Mouse (Mus musculus) right cerebral cortex, postnatal 4 days (tissue): ENCODE data around the gene Txndc2.
"Not testable (repeated sequence)": the region's sequence is repeated elsewhere in the genome, so short reads cannot be mapped to it uniquely, and the experiment has no call there.

ENCODE experiments used
- DNase-seq: peaks from one replicate; pipeline ENCODE4 v3.0.0-alpha.2; 2022

Txndc2 gene

DNA sequence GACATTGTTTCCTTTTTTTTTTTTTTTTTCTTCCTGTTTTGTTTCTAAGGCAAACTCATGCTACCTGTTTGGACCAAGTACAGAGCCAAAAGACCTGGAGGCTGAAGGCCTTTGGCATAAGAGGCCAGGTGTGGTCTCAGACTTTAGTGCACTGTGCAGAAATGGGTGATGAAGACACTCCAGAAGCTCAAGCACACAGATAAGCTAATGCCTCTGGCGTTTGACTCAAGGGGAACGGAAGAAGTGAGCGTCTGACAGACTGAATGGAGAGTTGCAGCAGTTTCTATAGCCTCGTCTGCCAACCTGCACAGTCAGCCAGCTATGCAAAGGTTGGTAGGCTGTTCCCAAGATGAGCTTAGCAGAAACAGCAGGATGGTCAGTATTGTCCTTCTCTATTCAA lies 13.6 kb upstream of the Txndc2 start:
- no peak for DNase-seq

DNA sequence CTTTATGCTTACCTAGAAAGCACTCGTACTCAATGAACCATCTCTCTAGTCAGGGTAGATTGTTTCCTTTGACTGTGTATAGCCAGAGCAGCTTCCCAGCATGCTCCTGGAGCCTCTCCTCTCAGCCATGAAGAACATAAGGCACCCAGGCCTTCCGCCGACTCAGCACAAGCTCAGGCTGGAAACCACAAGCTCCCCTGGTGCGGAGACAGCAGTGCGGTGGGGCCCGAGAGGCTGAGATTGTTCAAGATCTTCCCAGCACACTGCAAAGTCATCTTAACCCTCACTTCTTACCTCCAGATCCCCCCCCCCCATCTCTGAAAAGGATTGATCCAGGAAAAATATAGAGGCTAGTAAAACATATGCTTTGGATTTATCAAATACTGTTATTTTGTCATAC lies 8.6 kb upstream of the Txndc2 start:
- DNase-seq: no peak

DNA sequence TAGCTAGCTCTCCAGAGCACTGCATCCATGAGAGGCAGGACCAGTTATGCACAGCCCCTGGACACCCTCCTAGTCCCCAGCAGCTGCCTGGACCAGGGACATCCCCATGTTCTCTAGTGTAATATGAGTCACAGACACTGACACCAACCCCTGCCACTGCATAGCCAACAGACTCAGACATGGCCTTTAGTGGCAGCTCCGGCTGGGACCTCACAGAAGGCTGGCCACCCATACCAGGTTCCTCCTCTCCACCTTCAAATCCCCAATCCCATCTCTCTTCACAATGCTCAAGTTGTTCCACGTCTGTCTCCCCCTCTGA lies 7.2 kb upstream of the Txndc2 start:
- DNase-seq: no peak

DNA sequence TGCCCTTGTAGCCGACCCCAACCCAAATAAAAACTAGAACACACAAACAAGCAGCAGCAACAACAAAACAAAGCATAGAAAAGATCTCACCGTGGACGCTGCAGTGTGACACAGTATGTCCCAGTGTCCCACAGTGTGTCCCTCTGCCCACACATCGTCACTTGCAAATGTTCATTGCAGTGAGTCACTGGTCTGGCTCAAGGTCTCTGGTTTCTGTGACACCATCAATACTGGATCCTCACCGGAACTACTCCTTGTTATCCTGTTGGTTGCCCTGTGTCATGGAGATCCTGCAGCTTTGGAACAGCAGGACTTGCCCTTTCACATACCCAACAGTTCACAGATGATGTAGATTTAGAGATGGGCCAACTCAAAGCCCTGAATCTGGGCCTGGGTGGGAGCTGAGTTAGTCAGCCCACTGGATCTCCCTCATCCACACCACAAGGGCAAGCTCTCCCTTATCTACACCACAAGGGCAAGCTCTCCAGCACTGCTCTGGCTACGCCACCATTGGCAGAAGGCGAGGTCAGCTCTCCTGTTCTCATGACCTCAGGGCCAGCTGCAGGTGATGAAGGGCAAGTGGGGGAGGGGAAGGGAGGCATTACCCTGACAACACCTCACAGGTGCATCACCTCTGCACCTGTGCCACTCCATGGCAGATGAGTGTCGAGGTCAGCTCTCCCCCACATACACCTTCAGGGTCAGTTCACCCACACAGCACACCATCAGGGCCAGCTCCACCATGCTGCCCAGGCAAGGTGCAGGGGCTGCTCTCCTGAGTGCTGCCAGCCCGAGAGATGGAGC lies 6.6 kb upstream of the Txndc2 start:
- DNase-seq: no peak

DNA sequence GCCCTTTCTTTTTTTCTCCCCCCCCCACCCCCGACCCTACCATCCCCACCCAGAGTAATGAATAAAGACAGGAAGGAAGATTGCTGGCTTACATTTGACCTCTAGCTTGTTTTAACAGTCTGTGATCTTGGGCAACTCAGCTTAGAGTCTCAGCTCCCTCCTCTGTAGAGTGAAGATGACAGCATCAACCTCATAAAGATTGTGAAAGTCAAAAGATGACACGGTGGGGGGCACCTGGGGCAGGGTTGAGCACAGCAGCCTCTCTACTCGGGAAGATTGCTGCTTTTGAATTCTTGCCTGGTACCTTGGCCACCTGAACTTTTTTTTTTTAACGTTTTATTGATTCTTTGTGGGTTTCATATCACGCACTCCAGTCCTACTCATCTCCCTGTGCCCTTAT lies 6.0 kb upstream of the Txndc2 start:
- DNase-seq: no peak

DNA sequence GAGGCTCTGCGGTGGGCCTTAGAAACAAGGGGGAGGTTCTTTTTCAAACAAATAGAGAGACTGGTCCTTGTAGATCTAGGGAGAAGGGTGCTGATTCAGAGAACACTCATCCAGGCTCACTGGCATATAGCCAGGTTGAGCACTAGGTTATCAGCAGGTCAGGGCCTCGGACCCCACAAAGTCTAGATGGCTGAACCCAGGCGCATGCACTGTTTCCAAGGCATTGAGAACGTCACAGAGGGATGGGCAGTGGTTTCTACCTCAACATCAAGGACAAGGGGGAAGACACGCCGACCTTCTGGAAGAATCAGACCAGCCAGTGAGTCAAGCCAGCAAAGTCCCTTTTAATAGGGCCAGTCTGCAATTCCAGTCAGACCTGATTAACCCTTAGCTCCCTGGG lies 5.3 kb upstream of the Txndc2 start:
- DNase-seq: no peak

DNA sequence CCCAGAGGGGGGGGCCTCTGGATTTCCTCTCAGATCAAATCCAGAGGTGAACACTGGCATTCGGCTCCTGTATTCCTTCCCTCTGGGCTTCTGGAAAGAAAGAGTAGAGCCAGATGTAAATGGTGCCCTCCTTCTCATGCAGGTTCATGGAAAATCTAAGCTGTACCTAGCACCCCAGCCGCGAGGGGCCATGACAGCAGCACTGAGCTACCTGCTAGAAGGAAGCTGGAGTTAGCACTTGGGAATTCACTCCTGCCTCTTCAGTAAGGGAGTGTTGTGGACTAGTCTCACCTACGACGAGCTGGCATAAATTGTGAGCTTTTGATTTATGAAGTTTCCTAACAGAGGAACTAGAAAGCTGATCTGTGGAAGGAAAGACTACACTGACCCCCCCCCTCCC lies 1.6 kb upstream of the Txndc2 start:
- no peak for DNase-seq

DNA sequence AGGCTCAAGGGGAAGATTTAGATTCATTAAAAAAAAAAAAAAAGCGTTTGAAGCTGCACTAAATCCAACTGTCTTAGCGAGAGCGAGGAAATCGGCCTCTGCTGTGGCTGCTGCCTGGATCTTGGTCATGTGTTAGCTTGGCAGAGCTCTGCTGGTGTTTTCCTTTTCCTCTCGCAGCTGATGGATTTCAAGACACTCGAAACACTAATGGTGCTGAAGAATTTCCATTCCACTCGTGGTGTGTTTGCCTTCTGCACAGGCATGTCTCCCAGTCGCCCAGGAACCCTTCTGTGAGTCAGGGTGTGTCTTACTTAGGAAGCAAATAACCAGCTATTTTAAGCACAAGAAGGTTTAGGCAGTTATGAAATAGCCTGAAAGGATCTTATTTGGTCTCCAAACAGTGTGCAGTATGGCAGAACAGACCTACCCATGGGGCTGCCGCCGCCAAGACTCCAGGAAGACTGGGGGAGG lies 1.1 kb upstream of the Txndc2 start:
- peak; percentile 23 for DNase-seq

DNA sequence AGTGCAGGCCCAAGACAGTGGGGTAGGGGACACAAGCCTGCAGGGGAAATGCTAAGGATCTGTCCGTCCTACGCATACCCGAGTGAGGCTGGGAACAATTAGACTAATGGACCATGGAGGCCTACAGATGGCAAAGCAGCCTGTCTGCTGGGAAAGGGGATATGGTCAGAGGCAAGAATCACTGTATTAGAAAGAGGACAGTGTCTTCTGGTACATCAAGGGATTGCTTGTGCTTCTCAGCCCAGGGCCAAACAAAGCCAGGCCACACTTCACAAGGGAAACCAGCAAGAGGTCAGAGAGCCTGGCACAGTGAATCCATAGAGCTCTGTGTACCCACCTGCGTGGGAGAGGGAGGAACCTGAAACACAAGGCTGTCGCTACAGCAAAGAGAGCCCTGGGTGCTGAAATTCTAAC lies 617 bp upstream of the Txndc2 start:
- DNase-seq: no peak

DNA sequence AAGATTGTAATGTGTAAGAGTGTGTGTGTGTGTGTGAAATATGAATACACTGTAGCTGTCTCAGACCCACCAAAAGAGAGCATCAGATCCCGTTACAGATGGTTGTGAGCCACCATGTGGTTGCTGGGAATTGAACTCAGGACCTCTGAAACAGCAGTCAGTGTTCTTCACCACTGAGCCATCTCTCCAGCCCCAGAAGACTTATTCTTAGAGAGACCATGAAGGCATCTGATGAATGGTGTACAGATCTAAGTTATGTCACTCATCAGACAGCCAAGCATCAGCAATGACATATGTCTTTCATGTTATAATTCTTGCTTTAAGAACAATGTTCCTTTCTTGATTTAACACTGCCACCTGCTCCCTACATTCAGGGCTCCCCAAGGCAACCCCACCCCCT lies 2.8 kb downstream of the Txndc2 start:
- DNase-seq: no peak

DNA sequence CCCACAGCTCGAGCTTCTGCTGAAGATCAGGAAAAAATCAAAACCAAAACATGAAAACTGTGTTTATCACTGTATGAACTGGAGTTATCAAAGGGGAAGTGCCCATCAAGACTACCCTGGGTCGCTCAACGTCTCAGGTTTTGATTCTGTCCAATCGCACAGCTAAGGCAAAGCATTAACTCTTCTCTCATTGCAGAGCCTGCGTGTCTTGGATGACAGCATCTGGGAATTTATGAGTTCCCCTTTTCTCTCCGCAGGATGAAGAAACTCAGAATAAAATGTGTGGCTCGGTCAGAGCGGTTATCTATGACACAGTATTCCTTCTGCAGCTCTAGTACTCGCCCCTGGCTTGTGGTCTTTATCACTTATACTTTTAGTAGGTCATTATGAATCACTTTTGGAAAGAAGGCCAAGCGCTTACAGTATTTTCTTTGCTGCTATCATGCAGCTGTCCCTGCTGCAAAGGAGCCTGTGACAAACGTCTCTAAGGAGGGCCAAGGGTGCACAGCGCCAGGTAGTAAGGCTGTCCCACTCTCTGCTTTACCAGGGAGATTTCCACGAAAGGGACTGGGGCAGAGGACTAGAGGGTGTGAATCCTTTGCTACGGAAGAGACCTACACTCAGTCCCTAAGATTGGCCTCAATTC lies 6.1 kb downstream of the Txndc2 start:
- DNase-seq: no peak

DNA sequence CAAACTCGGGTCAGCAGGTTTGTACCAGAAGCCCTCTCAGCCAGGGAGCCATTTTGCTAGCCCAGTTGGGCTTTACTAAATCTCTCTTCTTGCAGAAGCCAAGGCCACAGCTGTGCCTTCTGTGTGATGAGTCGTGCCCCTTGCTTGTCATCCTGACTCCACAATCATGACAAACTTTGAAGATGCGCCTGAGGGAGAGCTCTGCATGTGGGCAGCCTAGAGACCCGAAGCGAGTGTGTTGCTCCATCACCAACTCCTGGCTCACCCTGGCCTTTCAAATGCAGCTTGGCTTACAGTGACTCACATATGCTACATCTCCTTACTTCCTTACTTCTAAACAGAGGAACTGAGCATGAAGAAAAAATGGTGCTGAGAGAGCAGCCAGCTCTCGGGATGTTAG lies 12.0 kb downstream of the Txndc2 start:
- DNase-seq: no peak

DNA sequence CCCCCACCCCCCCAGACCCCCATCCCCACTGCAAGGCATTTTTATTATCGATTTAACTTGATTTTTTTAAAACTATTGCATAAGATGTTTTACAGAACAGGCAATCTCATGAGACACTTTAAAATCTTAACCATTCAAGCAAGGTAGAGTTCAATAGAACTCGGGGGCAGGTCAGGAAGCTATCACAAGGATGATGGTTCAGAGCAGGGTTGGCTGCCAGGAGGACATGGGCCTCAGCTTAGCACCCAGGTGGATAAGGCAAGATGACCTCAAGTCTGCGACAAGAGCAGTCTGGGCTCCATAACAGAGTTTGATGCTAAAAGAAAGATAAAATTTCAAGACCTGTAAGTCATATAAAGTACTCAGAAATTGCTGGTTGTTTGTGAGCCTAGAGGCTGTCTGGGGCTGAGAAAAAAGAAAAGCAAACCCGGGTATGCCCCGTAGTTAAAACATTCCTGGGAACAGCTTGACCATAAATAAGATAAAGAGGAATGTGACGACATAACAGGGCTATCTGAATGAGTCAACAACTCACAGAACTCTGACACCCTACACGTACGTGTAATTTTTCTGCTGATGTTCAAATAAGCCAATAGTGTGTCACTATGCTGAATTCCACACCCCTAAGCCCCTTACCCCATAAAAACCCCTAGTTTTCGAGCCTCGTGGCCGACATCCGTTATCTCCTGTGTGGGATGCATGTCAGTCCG lies 13.0 kb downstream of the Txndc2 start:
- not testable (repeated sequence) for DNase-seq

DNA sequence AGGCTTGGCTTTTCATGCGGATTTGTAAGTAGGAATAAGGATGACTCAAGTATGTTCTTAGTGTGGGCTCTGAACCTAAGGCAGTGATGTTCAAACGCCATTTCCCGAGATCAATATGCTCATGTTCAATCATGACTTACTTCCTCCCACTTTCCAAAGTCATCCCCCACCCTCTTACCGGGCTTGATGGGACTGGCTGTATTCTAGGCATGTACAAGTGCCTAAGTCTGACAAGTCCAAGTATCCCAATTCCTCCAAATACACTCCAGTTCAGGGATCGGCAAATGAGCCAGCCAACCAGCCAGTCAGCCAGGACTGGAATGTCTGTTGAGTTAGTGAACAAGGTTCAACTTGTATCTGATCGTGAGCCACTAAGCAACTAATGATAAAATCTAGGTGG lies 15.7 kb downstream of the Txndc2 start:
- DNase-seq: no peak

DNA sequence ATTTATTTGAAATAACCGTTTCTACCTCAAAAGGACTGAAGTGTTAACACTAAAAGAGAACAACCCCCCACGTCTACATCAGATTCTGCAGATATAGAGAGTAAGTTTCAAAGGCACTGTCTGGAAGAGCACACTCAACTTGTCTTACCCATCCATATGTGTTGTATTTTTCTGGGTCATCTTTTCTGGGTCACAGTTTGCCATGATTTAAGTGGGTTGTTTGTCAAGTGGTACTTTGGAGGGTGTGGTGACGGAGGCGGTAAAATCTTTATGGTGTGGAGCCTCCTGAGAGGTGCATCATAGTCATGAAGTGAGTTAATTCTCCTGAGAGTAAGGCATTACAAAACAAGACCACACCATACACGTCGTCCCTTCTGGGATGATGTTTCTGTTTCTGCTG lies 16.4 kb downstream of the Txndc2 start:
- DNase-seq: no peak

DNA sequence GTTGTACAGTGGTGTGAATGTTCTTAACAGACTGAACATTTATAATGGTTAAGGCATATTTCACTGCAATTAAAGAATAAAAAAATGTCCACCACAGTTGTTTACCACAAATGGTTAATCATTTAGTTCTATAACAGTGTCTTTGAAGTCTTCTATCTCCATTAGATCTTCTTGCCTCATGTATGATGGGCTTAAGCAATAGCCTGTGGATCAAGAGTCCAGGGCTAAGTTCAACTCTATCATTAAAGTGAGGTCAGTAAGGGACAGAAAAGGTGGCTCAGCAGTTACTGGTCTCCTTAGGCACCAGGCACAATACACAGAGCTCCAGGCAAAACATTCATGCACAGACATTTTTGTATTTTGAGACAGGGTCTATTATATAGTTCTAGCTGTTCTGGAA lies 18.8 kb downstream of the Txndc2 start:
- DNase-seq: no peak

DNA sequence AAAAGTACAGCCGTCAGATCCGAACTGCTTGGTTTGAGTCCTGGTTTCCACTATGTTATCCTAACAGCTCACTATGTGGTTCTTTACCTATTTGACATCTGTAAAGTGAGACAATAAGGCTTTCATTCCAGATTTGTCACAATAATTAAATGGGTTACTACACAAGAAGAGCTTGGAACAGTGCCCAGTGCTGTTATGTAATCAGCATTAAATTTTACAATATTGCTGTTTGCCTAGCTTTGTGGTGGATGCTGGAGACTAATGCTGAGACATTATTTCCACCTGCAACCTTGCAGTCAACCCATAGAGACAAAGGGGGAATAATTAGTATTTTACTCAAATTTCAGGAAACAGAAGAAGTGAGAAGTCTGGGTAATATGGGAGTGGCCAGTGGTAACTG lies 23.5 kb downstream of the Txndc2 start:
- DNase-seq: no peak

DNA sequence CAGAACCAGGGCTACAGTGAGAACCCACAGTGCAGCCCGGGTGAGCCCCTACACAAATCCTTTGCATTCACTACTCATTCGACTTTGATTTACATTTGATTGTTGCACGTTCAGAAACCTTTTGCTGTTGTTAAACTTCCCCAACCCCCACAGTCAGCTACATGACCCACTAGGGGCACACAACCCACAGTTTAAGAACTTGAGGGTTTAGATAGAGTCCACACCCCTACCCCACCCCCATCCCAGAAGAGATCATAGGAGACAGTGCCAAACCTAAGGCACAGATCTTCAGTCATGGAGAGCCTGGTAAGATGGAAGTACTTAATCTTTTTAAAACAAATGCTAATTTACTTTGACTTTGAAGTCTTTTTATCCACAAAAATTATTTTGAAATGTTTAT lies 26.3 kb downstream of the Txndc2 start:
- no peak for DNase-seq

DNA sequence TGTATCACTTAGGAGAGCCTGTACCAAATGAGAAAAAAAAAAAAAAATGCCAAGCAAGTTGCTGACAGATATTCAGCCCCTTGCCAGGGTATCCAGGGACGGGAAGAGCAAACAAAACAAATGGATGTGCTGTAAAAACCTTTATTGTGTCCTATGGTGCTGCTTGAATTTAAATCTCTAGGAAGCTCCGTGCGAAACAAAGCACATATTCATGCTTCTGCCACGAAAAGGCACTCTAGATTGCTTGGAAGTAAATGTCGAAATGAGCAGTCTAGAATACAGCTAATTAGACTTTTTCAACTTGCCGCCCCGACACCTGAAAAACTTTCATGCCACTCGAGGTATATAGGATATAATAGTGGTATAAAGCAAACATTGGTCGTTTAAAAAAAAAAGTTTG lies 27.5 kb downstream of the Txndc2 start:
- DNase-seq: no peak

DNA sequence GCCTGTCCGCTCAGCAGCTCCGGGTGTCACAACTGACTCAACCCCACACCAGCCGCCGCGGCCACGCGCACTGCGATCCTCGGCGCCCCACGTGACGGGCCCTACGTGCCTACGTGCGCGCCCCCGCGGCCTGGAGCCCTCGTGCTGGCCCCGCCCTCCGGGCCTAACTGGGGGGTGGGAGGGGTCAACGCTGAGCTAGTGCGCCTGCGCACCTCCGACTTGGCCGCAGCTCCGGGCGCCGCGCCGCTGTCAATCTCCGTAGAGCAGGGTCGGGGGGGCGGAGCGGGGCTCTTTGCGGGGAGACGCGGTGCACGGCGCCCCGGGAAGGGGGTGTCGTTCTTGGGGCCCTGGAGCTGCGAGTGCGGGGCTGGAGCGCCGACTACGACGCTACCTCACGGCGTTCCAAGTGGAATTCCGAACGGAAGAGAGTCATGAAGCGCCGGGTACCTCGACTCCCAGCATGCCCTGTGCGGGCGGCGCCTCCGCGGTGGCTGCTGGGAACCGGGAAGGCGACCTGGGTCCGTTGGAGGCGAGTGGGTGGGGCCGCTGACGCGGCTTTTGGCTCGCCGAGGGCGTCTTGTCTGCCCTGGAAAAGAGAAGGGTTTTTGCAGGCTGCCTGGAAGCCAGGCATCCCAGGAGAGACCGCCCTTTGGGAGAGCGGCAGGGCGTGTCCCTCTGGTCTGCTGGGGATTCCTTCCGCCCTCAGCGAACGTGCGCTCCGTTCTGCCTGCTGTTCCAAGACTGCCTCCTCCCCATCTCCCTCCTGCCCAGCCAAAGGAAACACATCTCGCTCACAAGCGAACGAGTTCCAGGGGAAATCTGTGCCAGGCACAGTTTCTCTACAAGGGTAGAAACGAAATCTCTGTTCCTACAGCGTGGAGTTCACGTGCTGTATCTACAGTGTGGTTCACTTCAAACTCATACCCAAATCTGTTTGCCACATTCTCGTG lies 28.2 kb downstream of the Txndc2 start, which contains the start of gene Vapa:
Vapa (minus strand) TSS at position 93 of the 950 bp plus-strand sequence.
- peak; percentile 98 for DNase-seq

DNA sequence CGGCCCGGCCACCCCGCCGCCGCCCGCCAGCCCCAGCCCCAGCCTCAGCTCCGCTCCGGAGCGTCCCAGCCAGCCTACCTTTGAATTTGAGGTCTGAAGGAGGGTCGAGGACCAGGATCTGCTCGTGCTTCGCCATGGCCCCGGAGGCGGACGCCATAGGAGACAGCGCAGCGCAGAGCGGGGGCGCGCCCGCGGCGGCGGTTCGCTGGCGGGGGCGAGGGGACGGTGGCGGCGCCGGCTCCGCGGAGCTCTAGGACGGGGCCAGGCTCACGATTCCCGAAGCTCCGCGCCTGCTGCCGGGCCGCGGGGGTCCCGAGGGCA lies 28.9 kb downstream of the Txndc2 start:
- DNase-seq: no peak

DNA sequence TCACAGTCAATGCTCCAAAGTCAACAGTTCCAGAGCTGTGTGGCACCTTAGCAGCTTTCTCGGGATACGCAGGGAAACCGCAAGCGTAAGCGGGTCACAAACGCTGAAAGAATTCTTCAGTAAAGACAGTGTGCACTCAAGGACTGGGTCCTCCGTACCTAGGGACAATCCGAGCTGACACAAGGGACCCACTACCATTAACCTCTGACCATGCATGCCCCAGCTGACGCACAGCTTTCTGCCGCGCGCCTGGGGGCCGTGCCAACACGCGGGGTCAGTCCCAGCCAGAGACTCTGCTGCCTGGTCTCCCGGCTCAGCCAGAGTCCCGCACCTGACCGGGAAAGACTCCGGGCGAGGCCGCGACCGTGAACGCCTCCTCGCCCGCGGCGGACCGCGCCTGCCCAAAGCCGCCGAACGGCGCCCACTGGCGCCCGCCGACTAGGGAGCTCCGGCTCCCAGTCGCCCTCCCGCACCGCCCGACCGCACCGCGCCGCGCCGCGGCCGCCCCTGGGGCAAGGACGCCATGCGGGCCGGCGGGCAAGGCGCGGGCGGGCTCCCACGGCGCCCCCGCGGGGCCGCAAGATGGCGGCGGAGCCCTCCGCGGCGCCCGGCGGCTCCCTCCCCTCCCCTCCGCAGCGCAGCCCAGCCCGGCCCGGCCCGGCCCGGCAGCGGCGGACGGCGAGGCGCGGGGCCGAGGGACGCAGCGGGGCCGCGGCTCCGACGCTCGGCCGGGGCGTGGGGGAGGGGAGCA lies 29.4 kb downstream of the Txndc2 start:
- DNase-seq: peak; percentile 42
